Mouse (Mus musculus) ES-E14 (cell line): ENCODE results near the gene Prpf19. TPM values are rescaled to one million over a fixed set of nuclear protein-coding genes. Genes with fewer than 3 reads are reported as not detected.

Experiments used
- DNase-seq: peaks from one replicate; pipeline ENCODE4 v3.0.0-alpha.2; 2013; ENCODE audit warnings: low read depth, low spot score
- H3K27ac ChIP-seq: 2 replicates; pipeline ENCODE4 v1.5.1; 2012; ENCODE audit warnings: low read depth, mild to moderate bottlenecking, low read length, moderate library complexity, mixed read lengths; ENCODE audit not compliant: poor library complexity, insufficient read depth, severe bottlenecking
- H3K36me3 ChIP-seq: 2 replicates; pipeline ENCODE4 v1.6.1; 2012; ENCODE audit warnings: mild to moderate bottlenecking, low read length, moderate library complexity, mixed read lengths; ENCODE audit not compliant: control insufficient read depth, poor library complexity, insufficient read depth, severe bottlenecking
- H3K4me1 ChIP-seq, 2 experiments: fragments of 150-350 bp in 1 of 2; sonication (generic) in 1 of 2; 2 replicates each; pipeline ENCODE4 v1.6.1; 2012; ENCODE audit warnings: low read length in 2 of 2, mild to moderate bottlenecking in 1 of 2, mixed read lengths in 1 of 2; ENCODE audit not compliant: control insufficient read depth in 2 of 2, insufficient read depth in 2 of 2, poor library complexity in 1 of 2
- H3K4me3 ChIP-seq, 2 experiments: fragments of 150-350 bp in 1 of 2; sonication (generic) in 1 of 2; 2 replicates each; pipeline ENCODE4 v1.5.1; 2012; ENCODE audit warnings: low read length in 2 of 2, low read depth in 1 of 2, mild to moderate bottlenecking in 1 of 2, mixed read lengths in 1 of 2; ENCODE audit not compliant: insufficient read depth in 1 of 2, poor library complexity in 1 of 2, severe bottlenecking in 1 of 2
- H3K9ac ChIP-seq: 2 replicates; pipeline ENCODE4 v1.6.1; 2012; ENCODE audit warnings: low read depth, mild to moderate bottlenecking, low read length, mixed read lengths; ENCODE audit not compliant: poor library complexity, insufficient read depth, severe bottlenecking
- H3K9me3 ChIP-seq: fragments of 150-350 bp; sonication (generic); 2 replicates; pipeline ENCODE4 v1.6.1; 2012; ENCODE audit warnings: low read depth, mild to moderate bottlenecking, low read length; ENCODE audit not compliant: control insufficient read depth, insufficient read depth
- CHD2 ChIP-seq: IDR thresholded peaks from 2 replicates; pipeline ENCODE4 v1.6.1; 2014; ENCODE audit warnings: mild to moderate bottlenecking, low read depth, low read length, inconsistent platforms
- HCFC1 ChIP-seq: IDR thresholded peaks from 2 replicates; pipeline ENCODE4 v1.6.1; 2012; ENCODE audit warnings: low read length, inconsistent platforms, borderline replicate concordance; ENCODE audit not compliant: insufficient read depth
- MAFK ChIP-seq: IDR thresholded peaks from 2 replicates; pipeline ENCODE4 v1.6.1; 2014; ENCODE audit warnings: mild to moderate bottlenecking, low read depth, low read length, inconsistent platforms; ENCODE audit not compliant: insufficient read depth
- ZC3H11A ChIP-seq: IDR thresholded peaks from 2 replicates; pipeline ENCODE4 v1.6.1; 2012; ENCODE audit warnings: low read depth, mild to moderate bottlenecking, inconsistent platforms, low read length, borderline replicate concordance
- ZNF384 ChIP-seq: IDR thresholded peaks from 2 replicates; pipeline ENCODE4 v1.6.1; 2012; ENCODE audit warnings: low read depth, low read length, inconsistent platforms
- in situ Hi-C, 2 experiments: fragments of 600-800 bp; cut with MboI; formaldehyde crosslinking; loops; one replicate each; pipeline ENCODE4 v1.15.1; 2025; ENCODE audit warnings: low sequenced_read_pairs in 2 of 2, inconsistent platforms in 1 of 2; ENCODE audit not compliant: unreplicated experiment in 2 of 2
- total RNA-seq: library from RNA; depleted of rRNA; stranded (reverse); fragments of 300-350 nt; gene quantifications from 2 replicates; pipeline ENCODE4 v1.2.3, GENCODE M21; 2012

Prpf19 gene
- total RNA-seq, 1 experiment: 146 TPM

- Histone ChIP-seq H3K4me3 (no peak overlapping the region), H3K27ac (no peak overlapping the region), H3K4me1 (no peaks in the 10 kb centered on the region), H3K36me3 (peaks cover 61% of the 10 kb centered on the region), H3K9me3 (no peaks in the 10 kb centered on the region), H3K9ac (no peak overlapping the region)
- DNase-seq: no peak
- in situ Hi-C loops: no loop called here
- TF ChIP-seq HCFC1 (no peak), ZNF384 (no peak), ZC3H11A (no peak), MAFK (no peak), CHD2 (no peak)
These were observed 10.1 kb downstream of the Prpf19 start for GRCm38 (mm10) chr19:10904927-10905727.

GRCm38 (mm10) chr19:10905728-10906000, 10.6 kb downstream of the Prpf19 start:
- H3K9me3 ChIP-seq: no peaks in the 10 kb centered on the region
- H3K36me3 ChIP-seq: peaks cover 55% of the 10 kb centered on the region
- no peak overlapping the region for H3K27ac ChIP-seq
- H3K4me3 ChIP-seq: no peak overlapping the region
- no peak overlapping the region for H3K9ac ChIP-seq
- no peak for DNase-seq
- in situ Hi-C loops: no loop called here
- H3K4me1 ChIP-seq: no peaks in the 10 kb centered on the region
- TF ChIP-seq CHD2 (no peak), MAFK (no peak), HCFC1 (no peak), ZC3H11A (no peak)

GRCm38 (mm10) chr19:10907891-10908290, 12.9 kb downstream of the Prpf19 start:
- Histone ChIP-seq H3K27ac (no peak overlapping the region), H3K4me3 (no peak overlapping the region), H3K36me3 (peaks cover 37% of the 10 kb centered on the region), H3K9ac (no peak overlapping the region), H3K4me1 (no peaks in the 10 kb centered on the region), H3K9me3 (no peaks in the 10 kb centered on the region)
- peak; percentile 39 for DNase-seq
- in situ Hi-C loops: no loop called here
- TF ChIP-seq ZNF384 (no peak), CHD2 (no peak), ZC3H11A (0 out of 2 replicates have a peak, but pooled peaks have one; percentile 11)

DNA sequence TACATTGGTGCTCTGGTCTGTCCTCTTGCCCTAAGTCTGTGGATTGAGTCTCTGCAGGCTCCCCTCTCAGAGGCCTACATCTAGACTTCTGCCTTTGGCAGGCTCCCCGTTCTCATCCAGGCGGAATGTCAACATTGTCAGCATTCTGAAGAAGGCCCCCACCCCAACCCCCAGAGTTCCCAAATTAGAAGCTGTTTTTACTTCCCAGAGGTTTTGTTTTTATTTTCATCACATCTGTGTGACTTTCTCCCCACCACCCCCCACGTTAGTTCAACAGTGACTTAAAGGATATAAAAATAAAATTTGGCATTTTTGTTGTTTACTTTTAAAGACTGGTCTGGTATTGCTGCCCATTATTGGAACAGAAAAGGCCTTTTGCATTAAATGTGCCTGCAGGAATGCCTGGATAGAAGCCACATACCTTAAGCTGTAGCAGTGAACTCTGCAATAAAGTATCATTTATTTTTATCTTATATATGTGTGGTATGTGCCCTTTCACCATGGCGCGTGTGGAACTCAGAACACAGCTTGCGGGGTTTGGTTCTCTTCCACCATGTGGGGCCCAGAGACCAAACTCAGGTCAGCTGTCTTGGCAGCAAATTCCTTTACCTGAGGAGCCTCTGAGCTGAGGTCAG, 14.2 kb downstream of the Prpf19 start:
- no peak overlapping the region for H3K4me3 ChIP-seq
- TF ChIP-seq CHD2: no peak
- TF ChIP-seq MAFK: no peak
- TF ChIP-seq HCFC1: no peak
- no peak for TF ChIP-seq ZNF384
- TF ChIP-seq ZC3H11A: no peak
- no peak for DNase-seq
- H3K36me3 ChIP-seq: peaks cover 26% of the 10 kb centered on the region
- no peaks in the 10 kb centered on the region for H3K9me3 ChIP-seq
- H3K27ac ChIP-seq: no peak overlapping the region
- no peak overlapping the region for H3K9ac ChIP-seq
- in situ Hi-C loops: no loop called here
- H3K4me1 ChIP-seq: no peaks in the 10 kb centered on the region
